Mouse (Mus musculus) left cerebral cortex, postnatal 14 days (tissue): ENCODE data around the gene Mcrip2. TPM values are rescaled to one million over a fixed set of nuclear protein-coding genes. Genes with fewer than 3 reads are reported as not detected.

Experiments used
- DNase-seq, 2 experiments: peaks; one replicate each; pipeline ENCODE4 v3.0.0; 2021 to 2022; ENCODE audit warnings: low spot score in 2 of 2, mixed read lengths in 1 of 2
- intact Hi-C: fragments of 180-260 bp; cut with DNase I; formaldehyde crosslinking; loops from one replicate; pipeline ENCODE4 v1.15.1; 2025
- long read RNA-seq, 2 experiments: library from polyadenylated mRNA; stranded (forward); transcript quantifications; one replicate each; pipeline ENCODE4 v2.0.0; 2021
- total RNA-seq, 2 experiments: library from RNA; stranded (reverse); gene quantifications; 2 replicates each; pipeline ENCODE4 v1.2.3; 2021

Mcrip2 gene
- total RNA-seq = 10 to 100 TPM; 25.5 to 31.6 TPM
- long read RNA-seq, experiment 1, transcript Mcrip2-201 (5 exons, 842 nt) = major isoform, 9 of 25 reads
- long read RNA-seq, experiment 1, partial matches to known transcripts = 13 of 25 reads
- long read RNA-seq, experiment 1, other reads (novel, unspliced or antisense) = 2 of 25 reads
- long read RNA-seq, experiment 2, partial matches to known transcripts = 3 of 6 reads
- long read RNA-seq, experiment 2, other reads (novel, unspliced or antisense) = 0 of 6 reads

GRCm38 (mm10) chr17:25868601-25869191, at the start of gene Mcrip2:
TSS of gene Mcrip2 (minus strand) at chr17:25868764.
- DNase-seq = peak; percentile 76 to 80
- intact Hi-C loops = no loop called here

- intact Hi-C loops = no loop called here
- DNase-seq = no peak
Observed at GRCm38 (mm10) chr17:25918037-25918750, 49.6 kb upstream of the Mcrip2 start.

- no peak for DNase-seq
- intact Hi-C loops = no loop called here
Observed at GRCm38 (mm10) chr17:25916931-25917647, 48.5 kb upstream of the Mcrip2 start.

DNA sequence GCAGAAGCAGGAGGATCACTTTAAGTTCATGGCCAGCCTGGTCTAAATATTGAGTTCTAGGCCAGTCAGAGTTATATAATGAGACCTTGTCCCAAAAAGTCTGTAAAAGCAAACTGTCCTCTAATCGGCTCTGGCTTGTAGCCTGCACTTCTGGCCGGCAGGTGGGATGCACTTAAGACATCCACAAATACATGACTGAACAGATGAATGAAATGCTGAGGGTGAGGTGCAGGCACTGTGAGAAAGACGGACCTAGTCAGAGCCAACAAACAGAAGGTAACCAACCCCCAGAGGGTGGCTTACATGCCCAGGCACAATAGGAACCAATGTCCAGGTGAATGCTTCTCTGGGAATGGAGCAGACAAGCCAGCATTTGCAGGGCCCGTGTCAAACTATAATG, 45.7 kb upstream of the Mcrip2 start:
- DNase-seq = no peak
- intact Hi-C loops = no loop called here

DNA sequence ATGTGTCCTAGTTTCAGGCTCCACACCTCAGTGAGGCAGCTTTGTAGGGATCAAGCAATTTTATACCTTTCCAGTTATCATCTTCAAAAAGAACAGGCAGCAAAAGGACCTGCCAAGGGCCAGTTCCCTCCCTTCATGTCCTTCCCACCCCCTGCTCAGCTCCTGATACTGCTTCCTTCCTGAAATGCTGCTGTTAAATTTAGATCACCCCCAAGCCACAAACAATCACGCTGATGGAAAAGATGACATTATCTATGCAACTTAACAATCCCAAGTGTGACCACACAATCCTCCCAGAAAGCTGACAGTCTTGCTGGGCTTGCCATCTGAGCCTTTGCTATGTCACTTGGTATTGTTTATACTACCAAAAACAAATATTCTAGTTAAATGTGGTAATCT, 45.3 kb upstream of the Mcrip2 start:
- intact Hi-C loops = loop anchor here (2.0 kb wide), 1 partner anchor 17 kb away; no protein-coding TSS in a partner anchor
- DNase-seq = no peak

GRCm38 (mm10) chr17:25913186-25913876, 44.8 kb upstream of the Mcrip2 start:
- DNase-seq = peak; percentile 57 to 72
- intact Hi-C loops = loop anchor here (2.0 kb wide), 1 partner anchor 17 kb away; no protein-coding TSS in a partner anchor

DNA sequence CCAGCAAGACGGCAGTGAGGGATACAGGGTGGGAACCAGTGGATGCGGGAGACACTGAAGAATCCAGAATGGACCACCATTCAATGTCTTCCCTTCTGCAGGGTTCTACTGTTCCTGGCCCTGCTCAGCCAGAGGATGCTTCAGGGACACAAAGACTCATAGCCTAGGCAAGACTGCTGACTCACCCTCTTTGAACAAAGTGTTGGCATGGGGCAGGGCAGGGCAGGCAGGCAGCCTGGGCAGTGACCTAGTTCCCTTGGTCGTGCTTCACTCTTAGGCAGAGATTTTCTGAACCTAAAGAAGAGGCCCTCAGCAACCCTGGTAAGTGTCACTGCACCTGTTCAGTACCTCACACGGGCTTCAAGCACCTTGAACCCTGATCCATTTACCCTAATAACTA, 43.3 kb upstream of the Mcrip2 start:
- intact Hi-C loops = loop anchor here (2.0 kb wide), 1 partner anchor 15 kb away; no protein-coding TSS in a partner anchor

DNA sequence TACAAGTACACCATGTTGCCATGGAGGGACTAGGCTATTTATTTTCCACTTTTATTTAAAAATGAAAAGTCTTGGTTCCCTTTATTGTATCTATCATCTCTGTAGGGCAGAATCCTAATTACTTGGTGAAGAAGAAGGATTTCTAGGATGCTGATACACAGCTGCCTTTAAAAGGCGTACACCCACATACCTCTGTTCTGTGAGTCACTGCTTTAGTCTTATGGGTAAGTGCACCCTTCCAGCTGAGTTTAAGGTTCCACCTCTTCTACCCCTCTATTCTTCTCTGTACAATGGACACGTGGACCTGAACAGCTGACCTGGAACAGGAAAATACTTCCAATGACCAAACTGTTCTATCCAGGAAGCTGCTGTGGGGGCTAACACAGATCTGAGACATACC, 39.1 kb upstream of the Mcrip2 start:
- intact Hi-C loops = no loop called here
- DNase-seq = no peak

More for the DNA sequence above, 43.3 kb upstream of the Mcrip2 start:
- DNase-seq = no peak

DNA sequence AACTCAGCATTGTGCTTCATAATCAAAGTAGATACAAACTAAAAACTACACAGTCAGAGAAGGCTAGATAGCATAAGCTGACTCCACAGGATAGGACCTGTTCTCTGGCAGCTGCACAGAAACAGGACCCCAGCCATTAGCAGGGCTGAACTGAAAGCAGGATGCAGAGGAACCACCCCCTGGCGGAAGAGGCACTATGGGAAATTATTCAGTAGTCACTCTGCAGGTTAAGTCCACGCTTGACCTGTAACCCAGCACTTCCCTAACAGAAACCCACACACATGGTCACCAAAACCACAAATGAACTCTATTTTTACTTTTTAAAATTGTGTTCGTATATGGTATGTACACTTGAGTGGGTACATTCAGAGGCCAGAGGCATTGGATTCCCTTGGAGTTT, 34.5 kb upstream of the Mcrip2 start:
- DNase-seq = no peak
- intact Hi-C loops = no loop called here

- no peak for DNase-seq
- intact Hi-C loops = no loop called here
Observed at GRCm38 (mm10) chr17:25900193-25900592, 31.6 kb upstream of the Mcrip2 start.

DNA sequence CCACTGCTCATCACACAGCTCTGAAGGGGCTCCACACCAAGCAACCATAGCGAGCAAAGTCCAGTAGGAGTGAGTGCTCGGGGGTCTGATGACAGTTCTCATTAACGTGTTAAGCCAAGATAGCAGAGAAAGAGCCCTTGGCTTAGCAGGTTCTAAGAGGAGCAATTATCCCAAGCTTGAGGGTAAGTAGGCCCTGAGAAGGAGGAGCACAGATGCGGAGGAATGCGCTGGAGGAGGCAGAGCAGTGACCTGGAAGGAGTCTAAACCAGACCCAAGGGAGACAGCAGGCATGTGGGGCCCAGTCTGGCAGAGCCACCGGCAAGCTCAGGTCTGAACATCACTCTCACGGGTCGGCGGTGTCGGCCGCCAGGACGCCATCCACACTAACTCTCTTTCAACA, 27.3 kb upstream of the Mcrip2 start:
- intact Hi-C loops = loop anchor here (2.0 kb wide), 1 partner anchor 17 kb away; no protein-coding TSS in a partner anchor

GRCm38 (mm10) chr17:25895415-25895814, 26.9 kb upstream of the Mcrip2 start:
- no peak for DNase-seq
- intact Hi-C loops = no loop called here

More for the DNA sequence above, 27.3 kb upstream of the Mcrip2 start:
- no peak for DNase-seq

DNA sequence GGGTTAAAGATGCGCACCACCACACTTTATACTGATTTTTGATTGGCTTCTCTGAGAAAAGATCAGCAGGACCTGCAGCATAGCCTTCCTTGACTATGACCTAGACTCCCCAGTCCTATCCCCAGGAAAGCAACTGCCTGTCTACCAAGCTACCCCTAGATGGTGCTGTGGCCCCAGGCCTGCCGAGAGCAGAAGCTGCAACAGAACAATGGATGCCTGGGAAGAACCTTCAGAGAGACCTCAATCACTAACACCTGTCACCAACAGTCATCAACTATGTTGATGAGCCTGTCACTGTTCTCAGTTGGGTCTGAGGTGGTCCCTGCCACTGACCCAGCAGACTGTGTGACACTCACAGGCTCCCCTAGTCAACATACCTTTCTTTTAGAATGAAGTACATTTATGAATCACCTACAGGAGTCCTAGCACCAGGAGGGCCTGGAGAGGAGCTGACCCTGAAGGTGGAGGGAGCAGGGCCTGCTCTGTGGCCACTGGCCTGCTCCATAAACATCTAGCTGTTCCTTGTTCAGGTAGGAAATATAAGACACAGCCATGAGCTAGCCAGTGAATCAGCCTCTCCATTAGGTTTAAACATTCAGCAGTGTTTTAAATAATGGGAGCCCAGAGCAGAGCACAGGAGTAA, 25.5 kb upstream of the Mcrip2 start:
- DNase-seq = peak in 1 of 2 experiments; percentile 71

GRCm38 (mm10) chr17:25888837-25889236, 20.3 kb upstream of the Mcrip2 start:
- intact Hi-C loops = no loop called here
- DNase-seq = no peak

More for the DNA sequence above, 25.5 kb upstream of the Mcrip2 start:
- intact Hi-C loops = loop anchor here (5.0 kb wide), 1 partner anchor 93 kb away; the partner anchor contains the start of gene Capn15

DNA sequence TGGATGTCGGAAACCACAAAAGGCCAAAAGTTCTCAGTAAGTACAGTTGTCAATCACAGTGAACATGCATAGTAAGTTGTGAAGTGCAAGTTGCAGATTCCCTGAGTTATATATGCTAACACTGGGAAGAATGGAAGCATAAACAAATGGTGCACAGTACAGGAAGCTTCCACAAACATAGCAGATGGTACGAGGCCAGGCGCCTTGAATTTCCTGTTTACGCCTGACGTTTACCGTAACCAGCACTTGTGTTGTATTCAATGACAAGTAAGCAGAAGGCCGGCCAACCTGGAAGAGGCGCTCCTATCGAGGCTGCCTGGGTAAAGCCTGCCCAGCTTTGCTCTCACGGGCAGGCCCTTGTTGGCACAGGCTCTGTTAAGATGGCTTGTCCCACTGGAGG, 18.9 kb upstream of the Mcrip2 start:
- intact Hi-C loops = no loop called here
- DNase-seq = no peak

- DNase-seq = no peak
- intact Hi-C loops = no loop called here
Observed at GRCm38 (mm10) chr17:25886806-25887205, 18.2 kb upstream of the Mcrip2 start.

DNA sequence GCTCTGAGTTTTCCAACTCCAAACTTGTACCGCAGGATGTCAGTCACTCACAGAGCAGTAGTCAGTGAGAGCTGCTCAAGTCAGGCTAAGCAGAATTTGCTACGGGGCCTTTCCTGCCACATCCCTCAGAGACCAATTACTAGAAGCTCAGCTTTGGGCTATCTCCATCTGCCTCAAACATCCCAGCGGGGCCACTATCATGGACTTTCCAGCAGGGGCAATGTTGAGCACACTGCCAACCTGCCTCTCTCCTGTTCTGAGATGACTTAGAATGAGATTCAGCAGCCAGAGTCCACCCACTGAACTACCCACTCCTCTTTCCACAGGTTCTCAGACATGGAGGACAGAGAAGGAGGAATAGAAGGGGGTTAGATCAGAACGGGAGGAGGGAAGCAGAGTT, 17.1 kb upstream of the Mcrip2 start:
- DNase-seq = no peak
- intact Hi-C loops = no loop called here

DNA sequence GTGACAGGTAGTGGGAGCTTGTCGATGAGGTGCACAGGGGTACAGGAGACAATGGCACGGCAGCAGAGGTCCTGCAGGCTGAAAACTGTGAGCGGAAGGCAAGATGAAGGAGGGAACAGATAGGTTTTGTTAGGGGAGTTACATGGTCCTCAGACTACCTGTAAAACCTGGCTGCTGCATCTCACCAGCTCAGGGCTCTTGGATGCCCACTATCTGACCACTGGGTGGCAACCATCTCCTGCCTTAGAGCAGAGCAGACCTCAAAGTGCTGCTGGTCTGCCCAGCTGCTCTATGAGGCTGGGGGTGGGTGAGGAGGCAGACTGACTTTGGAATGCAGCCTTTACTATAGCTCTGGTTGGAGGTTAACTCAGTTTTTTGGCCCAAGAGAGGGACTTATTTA, 15.3 kb upstream of the Mcrip2 start:
- DNase-seq = no peak
- intact Hi-C loops = no loop called here

GRCm38 (mm10) chr17:25883268-25883667, 14.7 kb upstream of the Mcrip2 start:
- intact Hi-C loops = no loop called here
- DNase-seq = no peak
